Mouse (Mus musculus): ENCODE data around the gene Akt3.

Akt3 gene

DNA sequence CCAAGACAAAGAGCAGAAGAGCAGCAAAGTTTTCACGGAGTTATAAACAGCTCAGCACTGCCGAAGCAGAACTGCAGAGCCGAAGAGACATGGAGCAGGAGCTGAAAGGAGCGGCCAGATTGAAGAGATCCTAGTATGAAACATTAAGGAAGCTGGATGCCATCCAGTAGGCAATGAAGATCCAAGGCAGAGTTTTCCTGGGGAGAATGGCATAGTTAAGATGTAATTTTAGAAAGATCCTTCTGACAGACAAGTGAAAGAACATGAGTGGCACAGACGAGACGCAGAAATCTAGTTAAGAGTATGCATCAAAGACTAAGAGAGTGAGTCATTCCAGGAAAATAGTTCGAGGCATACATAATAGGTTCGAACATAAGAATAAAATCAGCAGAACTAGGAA is 131.3 kb downstream of the Akt3 start:
- H3K4me3 ChIP-seq (replicated peaks; ENCODE audit: low read length) = no peak overlapping the region

DNA sequence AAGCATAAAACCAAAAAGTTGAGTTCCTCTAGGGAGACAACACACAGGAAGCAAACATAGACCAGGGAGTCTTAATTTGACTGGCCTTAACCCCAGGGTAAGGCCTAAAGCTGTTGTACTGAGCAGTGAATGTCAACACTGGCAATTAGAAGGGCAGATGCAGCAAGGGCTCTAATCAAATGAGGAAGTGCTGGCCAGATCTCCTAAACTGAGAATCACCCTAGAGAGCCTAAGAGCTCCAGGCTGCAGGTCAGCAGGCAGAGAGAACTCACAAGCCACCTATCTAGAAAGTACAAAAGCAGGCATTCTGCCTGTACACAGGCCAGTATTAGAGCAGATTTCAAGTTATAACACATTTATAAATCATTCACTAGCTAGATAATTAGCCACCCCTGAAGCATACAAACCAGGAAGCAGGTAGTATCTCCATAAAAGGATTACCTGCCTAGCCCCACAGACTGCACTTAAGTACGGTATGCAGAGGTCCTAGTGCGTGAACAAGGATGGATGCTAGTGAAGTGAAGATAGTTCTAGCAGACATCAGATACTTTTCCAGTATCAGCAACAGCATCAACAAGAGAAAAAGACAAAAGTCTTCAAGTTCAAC is 147.2 kb downstream of the Akt3 start:
- Histone ChIP-seq H3K4me3 (replicated peaks; ENCODE audit: low read length) (no peak overlapping the region), H3K27me3 (ENCODE audit: insufficient read depth, low read length) (no peaks in the 10 kb centered on the region), H3K9me3 (ENCODE audit: low read length) (no peaks in the 10 kb centered on the region), H3K36me3 (ENCODE audit: insufficient read depth, low read length) (no peaks in the 10 kb centered on the region), H3K4me1 (replicated peaks; ENCODE audit: low read depth, low read length) (no peaks in the 10 kb centered on the region)
- TF ChIP-seq POU5F1 (IDR thresholded peaks at IDR 0.05; ENCODE audit: borderline replicate concordance, low read length) (no peak), NANOG (IDR thresholded peaks at IDR 0.05; ENCODE audit: borderline replicate concordance, low read length) (no peak), CTCF (conservative IDR thresholded peaks at IDR 0.05; ENCODE audit: low read length) (no peak)

More for the DNA sequence above, 131.3 kb downstream of the Akt3 start:
- TF ChIP-seq NANOG (IDR thresholded peaks at IDR 0.05; ENCODE audit: borderline replicate concordance, low read length) (no peak), POU5F1 (IDR thresholded peaks at IDR 0.05; ENCODE audit: borderline replicate concordance, low read length) (no peak), CTCF (conservative IDR thresholded peaks at IDR 0.05; ENCODE audit: low read length) (no peak)
- no peaks in the 10 kb centered on the region for H3K36me3 ChIP-seq (ENCODE audit: insufficient read depth, low read length)
- H3K27me3 ChIP-seq (ENCODE audit: insufficient read depth, low read length) = no peaks in the 10 kb centered on the region
- H3K9me3 ChIP-seq (ENCODE audit: low read length) = no peaks in the 10 kb centered on the region
- H3K4me1 ChIP-seq (replicated peaks; ENCODE audit: low read depth, low read length) = no peaks in the 10 kb centered on the region

- H3K36me3 ChIP-seq (ENCODE audit: insufficient read depth, low read length) = no peaks in the 10 kb centered on the region
- TF ChIP-seq CTCF (conservative IDR thresholded peaks at IDR 0.05; ENCODE audit: low read length) (no peak), POU5F1 (IDR thresholded peaks at IDR 0.05; ENCODE audit: borderline replicate concordance, low read length) (no peak), NANOG (IDR thresholded peaks at IDR 0.05; ENCODE audit: borderline replicate concordance, low read length) (no peak)
- H3K4me1 ChIP-seq (replicated peaks; ENCODE audit: low read depth, low read length) = no peaks in the 10 kb centered on the region
- H3K9me3 ChIP-seq (ENCODE audit: low read length) = peaks cover 13% of the 10 kb centered on the region
- no peaks in the 10 kb centered on the region for H3K27me3 ChIP-seq (ENCODE audit: insufficient read depth, low read length)
- H3K4me3 ChIP-seq (replicated peaks; ENCODE audit: low read length) = no peak overlapping the region
Measured at GRCm38 (mm10) chr1:177090465-177090864, 167.5 kb downstream of the Akt3 start.

- Histone ChIP-seq H3K9me3 (ENCODE audit: low read length) (peaks cover 13% of the 10 kb centered on the region), H3K4me1 (replicated peaks; ENCODE audit: low read depth, low read length) (no peaks in the 10 kb centered on the region), H3K36me3 (ENCODE audit: insufficient read depth, low read length) (no peaks in the 10 kb centered on the region), H3K4me3 (replicated peaks; ENCODE audit: low read length) (no peak overlapping the region), H3K27me3 (ENCODE audit: insufficient read depth, low read length) (no peaks in the 10 kb centered on the region)
- no peak for TF ChIP-seq NANOG (IDR thresholded peaks at IDR 0.05; ENCODE audit: borderline replicate concordance, low read length)
- TF ChIP-seq POU5F1 (IDR thresholded peaks at IDR 0.05; ENCODE audit: borderline replicate concordance, low read length) = no peak
Measured at GRCm38 (mm10) chr1:177089515-177089914, 168.5 kb downstream of the Akt3 start.

DNA sequence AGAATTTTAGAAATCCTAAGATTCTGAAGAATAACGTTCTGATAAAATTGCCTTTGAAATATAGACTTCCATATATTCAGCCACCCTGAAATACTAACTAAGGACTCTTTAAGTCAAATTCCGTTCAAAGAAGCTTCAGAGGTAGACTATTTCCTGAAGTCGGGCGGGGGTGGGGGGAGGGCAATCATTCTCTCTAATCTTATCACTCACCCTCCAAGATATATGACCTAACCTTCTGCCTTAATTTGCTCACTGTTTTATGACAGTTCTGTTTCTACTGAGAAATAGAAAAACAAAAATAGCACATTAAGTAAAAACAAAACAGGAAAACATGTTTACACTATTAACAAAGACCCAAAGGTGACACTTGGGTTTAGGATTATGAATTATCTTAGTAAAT is 169.0 kb downstream of the Akt3 start:
- Histone ChIP-seq H3K4me1 (replicated peaks; ENCODE audit: low read depth, low read length) (no peaks in the 10 kb centered on the region), H3K36me3 (ENCODE audit: insufficient read depth, low read length) (no peaks in the 10 kb centered on the region), H3K27me3 (ENCODE audit: insufficient read depth, low read length) (no peaks in the 10 kb centered on the region), H3K4me3 (replicated peaks; ENCODE audit: low read length) (no peak overlapping the region), H3K9me3 (ENCODE audit: low read length) (peaks cover 13% of the 10 kb centered on the region)
- TF ChIP-seq CTCF (conservative IDR thresholded peaks at IDR 0.05; ENCODE audit: low read length) (no peak), POU5F1 (IDR thresholded peaks at IDR 0.05; ENCODE audit: borderline replicate concordance, low read length) (no peak), NANOG (IDR thresholded peaks at IDR 0.05; ENCODE audit: borderline replicate concordance, low read length) (no peak)

DNA sequence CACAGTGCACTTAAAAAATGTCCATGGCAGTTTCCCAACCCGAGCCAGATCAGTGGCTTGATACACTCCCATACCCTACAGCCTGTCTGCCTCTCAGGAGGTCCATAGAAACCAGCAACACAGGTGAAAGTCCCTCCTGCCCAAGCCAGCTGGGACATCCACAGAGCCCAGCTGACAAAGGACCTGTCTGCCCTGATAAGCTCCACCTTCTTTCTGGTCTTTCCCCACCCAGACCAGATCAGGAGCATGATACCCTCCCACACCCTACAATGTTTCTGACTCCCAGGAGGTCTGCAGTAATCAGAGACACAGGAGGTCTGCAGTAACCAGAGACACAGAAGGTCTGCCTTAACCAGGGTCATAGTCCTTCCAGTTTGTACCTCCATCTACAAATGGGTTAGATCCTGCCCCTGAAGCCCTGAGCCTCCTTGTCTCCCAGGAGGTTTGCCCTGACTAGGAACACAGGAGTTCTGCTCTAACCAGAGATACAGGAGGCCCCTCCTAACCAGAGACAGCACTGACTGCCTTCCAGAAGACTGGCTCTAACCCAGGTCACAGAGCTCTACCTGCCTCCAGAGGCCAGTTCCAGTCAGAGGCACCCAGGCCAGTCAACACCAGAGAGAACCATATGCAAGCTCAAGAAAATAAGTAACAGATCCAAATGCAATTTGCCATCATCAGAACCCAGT is 175.9 kb downstream of the Akt3 start:
- Histone ChIP-seq H3K9me3 (ENCODE audit: low read length) (no peaks in the 10 kb centered on the region), H3K27me3 (ENCODE audit: insufficient read depth, low read length) (no peaks in the 10 kb centered on the region), H3K4me1 (replicated peaks; ENCODE audit: low read depth, low read length) (no peaks in the 10 kb centered on the region), H3K36me3 (ENCODE audit: insufficient read depth, low read length) (no peaks in the 10 kb centered on the region), H3K4me3 (replicated peaks; ENCODE audit: low read length) (no peak overlapping the region)
- TF ChIP-seq POU5F1 (IDR thresholded peaks at IDR 0.05; ENCODE audit: borderline replicate concordance, low read length) (no peak), NANOG (IDR thresholded peaks at IDR 0.05; ENCODE audit: borderline replicate concordance, low read length) (no peak), CTCF (conservative IDR thresholded peaks at IDR 0.05; ENCODE audit: low read length) (no peak)

GRCm38 (mm10) chr1:177069161-177069560 is 188.8 kb downstream of the Akt3 start:
- no peaks in the 10 kb centered on the region for H3K9me3 ChIP-seq (ENCODE audit: low read length)
- H3K4me1 ChIP-seq (replicated peaks; ENCODE audit: low read depth, low read length) = no peaks in the 10 kb centered on the region
- no peak for TF ChIP-seq CTCF (conservative IDR thresholded peaks at IDR 0.05; ENCODE audit: low read length)
- TF ChIP-seq NANOG (IDR thresholded peaks at IDR 0.05; ENCODE audit: borderline replicate concordance, low read length) = no peak
- TF ChIP-seq POU5F1 (IDR thresholded peaks at IDR 0.05; ENCODE audit: borderline replicate concordance, low read length) = no peak
- H3K27me3 ChIP-seq (ENCODE audit: insufficient read depth, low read length) = no peaks in the 10 kb centered on the region
- no peak overlapping the region for H3K4me3 ChIP-seq (replicated peaks; ENCODE audit: low read length)
- H3K36me3 ChIP-seq (ENCODE audit: insufficient read depth, low read length) = no peaks in the 10 kb centered on the region

DNA sequence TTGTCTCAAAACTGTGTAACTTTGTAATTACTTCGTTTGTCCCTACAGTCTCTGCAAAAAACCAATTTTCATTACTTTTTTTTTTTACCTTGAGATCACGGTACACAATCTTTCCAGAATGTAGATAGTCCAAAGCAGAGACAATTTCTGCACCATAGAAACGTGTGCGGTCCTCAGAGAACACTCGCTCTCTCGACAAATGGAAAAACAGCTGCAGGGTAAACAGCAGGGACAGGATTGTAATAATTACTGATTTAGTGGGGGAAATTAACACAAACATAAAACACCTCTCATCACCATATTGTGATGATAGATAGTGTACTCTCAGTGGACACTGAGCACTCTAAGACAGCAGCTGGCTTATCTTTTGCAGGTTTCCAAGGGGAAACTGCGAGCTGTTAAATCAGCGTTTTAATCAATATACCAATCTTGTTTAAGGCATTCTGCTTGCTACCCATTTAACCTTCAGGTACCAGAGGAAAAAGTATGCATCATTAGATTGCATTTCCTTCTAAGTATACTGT is 190.8 kb downstream of the Akt3 start:
- no peak for TF ChIP-seq NANOG (IDR thresholded peaks at IDR 0.05; ENCODE audit: borderline replicate concordance, low read length)
- no peak for TF ChIP-seq CTCF (conservative IDR thresholded peaks at IDR 0.05; ENCODE audit: low read length)
- no peak for TF ChIP-seq POU5F1 (IDR thresholded peaks at IDR 0.05; ENCODE audit: borderline replicate concordance, low read length)
- no peaks in the 10 kb centered on the region for H3K36me3 ChIP-seq (ENCODE audit: insufficient read depth, low read length)
- no peaks in the 10 kb centered on the region for H3K9me3 ChIP-seq (ENCODE audit: low read length)
- no peak overlapping the region for H3K4me3 ChIP-seq (replicated peaks; ENCODE audit: low read length)
- H3K27me3 ChIP-seq (ENCODE audit: insufficient read depth, low read length) = no peaks in the 10 kb centered on the region
- no peaks in the 10 kb centered on the region for H3K4me1 ChIP-seq (replicated peaks; ENCODE audit: low read depth, low read length)

Data from E14TG2a.4 (cell line).